Mouse (Mus musculus) CD4-positive helper T cell, adult 2 months (primary cell): Measurements from ENCODE around the gene Tomm6.
"Not testable (repeated sequence)": the region's sequence is repeated elsewhere in the genome, so short reads cannot be mapped to it uniquely, and the experiment has no call there.

ENCODE experiments used
- DNase-seq: peaks from one replicate; pipeline ENCODE4 v3.0.0-alpha.2; 2012; ENCODE audit warnings: low read depth, missing footprints, low spot score

Gene Tomm6

DNA sequence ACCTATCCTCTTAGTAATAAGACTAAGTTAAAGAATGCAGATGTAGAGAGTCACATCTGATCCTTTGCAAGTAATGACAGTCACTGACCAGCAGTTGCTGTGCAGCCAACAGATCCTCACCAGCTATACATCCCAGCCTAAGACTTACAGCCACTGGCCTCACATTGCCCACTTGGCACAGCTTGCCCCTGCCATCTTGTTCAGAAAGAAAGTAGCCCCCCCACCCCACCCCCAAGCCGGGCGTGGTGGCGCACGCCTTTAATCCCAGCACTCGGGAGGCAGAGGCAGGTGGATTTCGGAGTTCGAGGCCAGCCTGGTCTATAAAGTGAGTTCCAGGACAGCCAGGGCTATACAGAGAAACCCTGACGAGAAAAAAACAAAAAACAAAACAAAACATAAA, 33.8 kb downstream of the Tomm6 start:
- not testable (repeated sequence) for DNase-seq

DNA sequence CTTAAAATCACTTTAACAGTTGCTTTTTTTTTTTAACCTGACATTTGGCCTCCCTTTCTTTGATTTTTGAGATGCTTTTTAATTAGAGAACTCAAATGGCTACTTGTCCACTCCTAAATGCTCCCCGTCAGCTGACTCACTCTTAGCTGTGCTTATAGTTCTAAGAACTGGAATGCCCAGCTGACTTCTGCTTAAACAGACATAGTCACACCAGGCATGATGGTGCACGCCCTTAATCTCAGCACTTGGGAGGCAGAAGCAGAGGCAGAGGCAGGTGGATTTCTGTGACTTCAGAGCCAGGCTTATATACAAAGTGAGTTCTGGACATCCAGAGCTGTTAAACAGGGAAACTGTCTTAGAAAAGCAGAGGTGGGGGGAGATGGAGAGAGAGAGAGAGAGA, 36.2 kb downstream of the Tomm6 start:
- DNase-seq, result no peak

DNA sequence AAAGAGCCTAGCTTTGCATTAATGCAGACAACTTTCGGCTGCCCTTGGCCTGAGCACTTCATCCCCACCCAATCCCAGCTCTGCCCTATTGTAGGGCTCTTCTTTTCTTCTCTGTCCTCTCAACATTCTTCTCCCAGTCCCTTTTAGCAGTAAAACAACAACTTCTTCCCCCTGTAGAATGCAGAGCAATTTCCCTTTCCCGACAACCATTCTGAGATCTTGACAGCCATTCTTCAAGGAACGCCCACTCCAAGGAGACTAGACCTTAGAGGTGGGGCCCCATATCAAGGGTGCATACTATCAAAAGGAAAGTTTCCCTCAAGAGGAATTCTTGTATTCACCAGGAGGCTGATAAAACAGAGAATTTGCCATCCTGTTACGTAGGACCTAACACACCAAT, 39.2 kb downstream of the Tomm6 start:
- DNase-seq, result no peak

DNA sequence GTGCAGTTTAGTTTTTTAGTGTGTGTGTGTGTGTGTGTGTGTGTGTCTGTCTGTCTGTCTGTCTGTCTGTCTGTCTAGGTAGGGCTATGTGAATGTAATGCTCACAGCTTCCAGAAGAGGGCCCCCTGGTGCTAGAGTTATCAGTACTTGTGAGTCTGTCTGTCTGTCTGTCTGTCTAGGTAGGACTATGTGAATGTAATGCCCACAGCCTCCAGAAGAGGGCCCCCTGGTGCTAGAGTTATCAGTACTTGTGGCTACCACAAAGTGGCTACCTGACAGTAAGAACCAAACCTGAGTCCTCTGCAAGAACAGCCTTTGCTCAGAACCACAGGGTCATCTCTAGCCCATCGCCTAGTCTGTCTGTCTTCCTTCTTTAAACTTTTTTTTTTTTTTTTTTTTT, 41.5 kb downstream of the Tomm6 start:
- DNase-seq, result peak; percentile 80

DNA sequence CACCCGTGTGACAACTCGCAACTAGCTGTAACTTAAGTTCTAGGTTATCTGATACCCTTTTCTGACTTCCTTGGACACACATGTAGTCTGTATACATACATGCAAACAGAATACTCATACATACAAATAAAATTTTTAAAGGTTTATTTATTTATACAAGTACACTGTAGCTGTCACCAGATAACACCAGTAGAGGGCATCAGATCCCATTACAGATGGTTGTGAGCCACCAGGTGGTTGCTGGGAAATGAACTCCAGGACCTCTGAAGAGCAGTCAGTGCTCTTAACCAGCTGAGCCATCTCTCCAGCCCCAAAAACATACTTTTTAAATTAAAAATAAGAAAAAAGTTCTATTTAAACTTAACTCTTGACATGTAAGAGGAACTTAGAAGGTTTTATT, 45.2 kb downstream of the Tomm6 start:
- no peak for DNase-seq
